Mouse (Mus musculus) testis, postnatal 14 days (tissue): ENCODE data around the gene Apoa2.

Source experiments
- DNase-seq: peaks from one replicate; pipeline ENCODE4 v3.0.0; 2021; ENCODE audit warnings: low spot score

Gene Apoa2

DNA sequence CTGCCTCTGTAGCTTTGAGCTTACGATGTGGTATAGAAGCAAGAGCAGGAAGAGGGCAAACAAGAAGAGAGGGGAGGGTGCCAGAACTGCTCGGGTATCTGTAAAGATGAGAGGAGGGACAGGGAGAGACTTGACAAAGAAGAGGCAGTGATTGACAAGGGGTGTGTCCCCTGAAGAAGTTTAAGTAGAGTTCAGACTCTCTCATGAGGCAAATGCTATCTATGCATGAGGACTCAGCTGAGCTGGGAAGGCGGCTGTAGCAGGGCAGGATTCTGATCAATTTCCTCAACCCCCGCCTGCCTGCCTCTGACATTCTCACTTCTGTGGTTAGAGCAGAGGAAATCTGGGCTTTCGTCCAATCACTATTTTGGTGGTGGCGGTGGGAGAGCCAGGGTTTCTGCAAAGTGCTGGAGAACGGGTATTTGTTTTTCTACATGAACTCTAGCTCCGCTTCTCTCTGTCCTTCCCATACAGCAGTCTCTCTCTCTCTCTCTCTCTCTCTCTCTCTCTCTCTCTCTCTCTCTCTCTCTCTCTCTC is 37.8 kb downstream of the Apoa2 start:
- DNase-seq, result peak; percentile 61

DNA sequence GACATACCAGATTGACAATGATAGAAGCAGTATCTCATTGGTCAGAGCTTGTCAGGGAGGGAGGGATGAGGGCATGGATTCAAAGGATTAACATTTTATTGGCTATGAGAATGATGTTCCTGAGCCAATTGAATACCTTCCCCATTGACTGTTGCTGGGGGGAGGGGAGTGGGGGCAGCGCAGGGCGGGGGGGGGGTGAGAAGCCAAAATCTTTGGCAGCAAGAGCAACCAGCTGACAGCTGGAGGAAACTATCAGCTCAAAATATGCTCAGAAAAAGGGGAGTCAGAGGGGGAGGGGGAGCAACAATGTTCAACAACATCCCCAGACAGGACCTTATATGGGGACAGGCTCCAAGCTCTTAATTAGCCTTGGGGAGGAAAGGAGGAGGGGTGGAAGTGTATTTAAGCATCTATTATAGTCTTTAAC is 38.3 kb downstream of the Apoa2 start:
- DNase-seq, result no peak

DNA sequence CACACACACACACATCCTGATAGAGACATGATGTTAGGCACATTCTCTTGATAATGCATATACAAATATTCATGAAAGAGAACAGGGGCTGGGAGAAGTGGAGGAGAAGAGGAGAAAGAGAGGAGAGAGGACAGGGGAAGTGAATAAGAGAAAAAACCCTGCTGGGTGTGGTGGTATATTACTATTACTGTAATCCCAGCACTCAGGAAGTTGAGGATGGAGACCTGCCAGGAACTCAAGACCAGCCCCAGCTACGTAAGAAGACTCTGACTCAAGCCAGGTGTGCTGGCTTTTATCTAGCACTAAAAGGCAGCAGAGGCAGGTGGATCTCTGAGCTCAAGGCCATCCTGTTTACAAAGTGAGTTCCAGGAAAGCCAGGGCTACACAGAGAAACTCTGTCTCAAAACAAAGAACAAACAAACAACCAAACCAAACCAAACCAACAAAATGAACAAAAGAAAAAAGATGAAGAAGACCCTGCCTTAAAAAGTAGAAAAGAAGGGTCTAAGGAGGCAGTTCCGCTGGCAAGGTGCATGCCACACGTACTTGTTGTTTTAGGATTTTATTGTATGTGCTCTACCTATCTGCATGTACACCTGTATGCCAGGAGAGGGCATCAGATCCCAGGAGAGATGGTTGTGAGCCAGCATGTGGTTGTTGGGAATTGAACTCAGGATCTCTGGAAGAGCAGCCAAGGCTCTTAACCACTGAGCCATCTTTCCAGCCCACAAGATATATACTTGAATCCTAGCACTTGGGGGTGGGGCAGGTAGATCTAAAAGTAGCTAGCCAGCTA is 39.0 kb downstream of the Apoa2 start:
- no peak for DNase-seq

DNA sequence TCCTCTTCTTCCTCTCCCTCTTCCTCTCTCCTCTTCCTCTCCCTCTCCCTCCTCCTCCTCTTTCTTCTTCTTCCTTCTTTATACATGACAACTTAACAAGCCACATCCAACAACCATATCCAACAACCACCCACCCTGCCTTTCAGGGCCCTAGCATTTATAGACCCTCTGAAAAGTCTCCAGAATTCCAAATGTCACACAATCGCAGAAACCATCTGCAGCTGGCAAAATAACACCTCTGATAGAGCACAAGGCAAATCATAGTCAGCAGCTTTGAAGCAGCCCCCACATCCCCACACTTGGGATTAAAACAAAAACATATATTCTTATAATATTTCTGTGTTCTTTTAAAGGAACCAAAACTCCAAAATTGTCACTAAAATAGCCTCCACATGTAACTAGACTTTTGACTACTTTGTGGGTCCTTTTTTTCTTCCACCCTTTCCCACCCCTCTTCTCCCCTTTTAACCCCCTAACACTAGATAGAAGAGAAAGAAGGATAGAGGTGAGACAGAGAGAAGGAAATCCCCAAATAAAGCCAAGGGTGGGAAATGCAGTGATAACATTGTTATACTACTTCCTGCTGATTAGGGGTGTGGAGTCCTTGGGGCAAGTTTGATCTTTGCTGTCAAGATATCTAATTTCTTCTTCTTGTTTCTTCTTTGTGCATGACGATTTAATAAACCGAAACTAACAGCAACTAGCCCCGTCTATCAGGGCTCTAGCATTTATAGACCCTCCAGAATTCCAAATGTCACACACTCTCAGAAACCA is 41.3 kb downstream of the Apoa2 start:
- DNase-seq, result no peak

DNA sequence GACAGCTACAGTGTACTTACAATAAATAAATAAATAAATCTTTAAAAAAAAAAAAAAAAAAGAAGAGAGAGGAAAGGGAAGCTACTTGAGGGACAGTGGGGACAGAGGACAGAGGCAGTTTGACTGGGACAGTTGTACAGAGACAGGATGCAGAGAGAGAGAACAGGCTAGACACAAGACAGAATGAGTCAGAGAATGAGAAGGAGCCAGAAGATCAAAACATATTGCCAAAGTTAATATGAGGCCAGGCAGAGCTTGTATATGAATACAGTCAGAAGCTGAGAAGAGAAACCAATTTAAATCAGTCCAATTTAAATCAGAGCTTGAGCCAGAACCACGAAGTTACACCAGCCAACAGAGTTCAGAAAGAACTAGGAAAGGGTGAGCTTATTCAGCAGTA is 43.5 kb downstream of the Apoa2 start:
- no peak for DNase-seq

DNA sequence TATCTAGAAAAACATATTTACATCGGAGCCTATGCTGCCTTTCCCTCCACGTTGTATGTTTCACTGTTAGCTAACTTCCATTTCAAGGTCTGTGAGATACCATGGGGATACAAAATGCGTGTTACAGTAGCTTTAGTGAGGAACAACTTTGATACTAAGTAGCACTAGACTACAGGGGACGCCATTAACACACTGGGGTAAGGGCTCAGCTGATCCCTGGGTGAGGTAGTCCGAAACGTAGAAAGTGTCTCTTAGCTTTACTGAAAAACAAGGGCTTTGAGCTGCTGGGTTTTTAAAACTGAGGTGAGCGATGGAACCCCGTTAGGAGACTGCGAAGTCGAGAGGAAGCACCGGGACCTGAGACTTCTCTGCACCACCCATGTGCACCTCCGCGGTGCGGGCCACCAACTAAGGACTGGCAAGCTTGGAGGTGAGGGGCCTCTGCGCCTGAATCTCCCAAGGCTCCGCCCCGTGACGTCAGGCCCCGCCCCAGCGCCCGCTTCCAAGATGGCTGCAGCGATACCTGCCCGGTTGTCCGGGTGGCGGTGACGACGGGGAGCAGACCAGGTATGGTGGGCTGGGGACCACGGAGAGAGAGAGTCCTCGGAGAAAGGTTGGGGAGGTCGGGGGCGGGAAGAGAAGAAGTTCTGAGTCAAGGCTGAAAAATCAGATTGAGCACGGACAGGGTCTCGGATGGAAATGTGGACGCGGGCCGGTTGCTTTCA is 45.2 kb downstream of the Apoa2 start, which contains the start of gene B4galt3:
TSS of gene B4galt3 (plus strand) at position 481 of the 725 bp plus-strand sequence.
- peak; percentile 92 for DNase-seq

DNA sequence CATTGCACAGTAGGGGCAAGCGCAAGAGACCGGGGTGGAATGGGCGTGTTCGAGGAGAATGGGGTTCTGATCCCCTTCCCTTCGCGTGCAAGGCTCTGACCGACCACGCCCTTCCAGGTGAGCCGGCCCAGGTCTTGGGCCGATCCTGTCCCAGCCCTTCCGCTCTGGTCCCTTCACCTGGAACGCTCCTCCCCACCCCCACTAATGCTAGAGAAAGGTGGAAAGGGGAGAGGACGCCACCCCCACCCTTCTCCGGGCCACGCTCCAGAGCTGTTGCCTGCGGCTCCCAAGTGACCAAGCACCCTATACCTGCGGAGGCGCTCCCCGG is 45.7 kb downstream of the Apoa2 start:
- peak; percentile 55 for DNase-seq

DNA sequence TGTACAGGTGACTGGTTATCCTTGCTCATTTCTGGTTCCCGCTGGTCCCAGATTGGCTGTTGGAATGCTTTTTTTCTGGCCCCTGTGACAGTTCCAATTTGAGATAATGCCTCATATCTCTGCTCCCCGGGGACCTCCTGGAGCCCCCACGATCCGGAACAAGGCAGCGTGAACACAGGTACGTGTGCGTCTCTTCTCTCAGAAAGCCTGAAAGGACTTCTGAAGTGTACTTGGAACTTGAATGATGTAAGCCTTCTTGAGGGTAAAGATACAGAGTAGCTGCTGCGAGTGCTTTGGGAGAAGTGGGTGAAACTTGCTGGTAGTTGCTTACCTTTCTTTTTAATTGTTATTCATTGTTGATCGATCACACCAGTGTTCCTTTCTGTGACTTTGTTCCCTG is 46.3 kb downstream of the Apoa2 start:
- no peak for DNase-seq

DNA sequence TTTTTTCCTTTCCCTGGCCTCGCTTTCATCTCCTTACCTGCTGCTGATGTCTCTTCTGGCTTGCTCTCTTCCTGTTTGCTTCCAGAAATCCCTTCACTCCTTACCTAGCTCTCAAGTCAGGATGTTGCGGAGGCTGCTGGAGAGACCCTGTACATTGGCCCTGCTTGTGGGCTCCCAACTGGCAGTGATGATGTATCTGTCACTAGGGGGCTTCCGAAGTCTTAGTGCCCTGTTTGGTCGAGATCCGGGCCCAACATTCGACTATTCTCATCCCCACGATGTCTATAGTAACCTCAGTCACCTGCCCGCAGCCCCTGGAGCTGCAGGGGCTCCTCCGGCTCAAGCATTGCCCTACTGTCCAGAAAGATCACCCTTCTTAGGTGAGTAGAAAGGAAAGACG is 46.8 kb downstream of the Apoa2 start:
- no peak for DNase-seq

DNA sequence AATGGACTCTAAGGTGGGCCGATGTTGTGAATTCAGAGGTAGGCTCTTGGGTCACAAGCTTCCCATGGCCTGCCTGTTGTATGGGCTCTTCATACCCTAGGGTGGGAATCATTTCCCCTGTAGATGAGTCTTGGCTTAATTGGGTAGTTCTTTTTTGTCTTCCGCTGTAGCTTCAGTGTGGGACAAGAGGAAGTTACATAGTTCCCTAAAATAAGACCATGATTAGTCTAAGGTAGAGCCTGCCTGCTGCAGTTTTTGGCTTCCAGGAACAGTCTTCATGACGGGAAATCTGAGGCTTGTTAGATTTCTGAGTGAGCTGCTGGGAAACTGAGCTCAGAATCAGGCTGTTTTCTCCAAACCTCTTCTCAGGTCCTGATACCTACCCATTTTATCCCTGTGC is 47.2 kb downstream of the Apoa2 start:
- no peak for DNase-seq

DNA sequence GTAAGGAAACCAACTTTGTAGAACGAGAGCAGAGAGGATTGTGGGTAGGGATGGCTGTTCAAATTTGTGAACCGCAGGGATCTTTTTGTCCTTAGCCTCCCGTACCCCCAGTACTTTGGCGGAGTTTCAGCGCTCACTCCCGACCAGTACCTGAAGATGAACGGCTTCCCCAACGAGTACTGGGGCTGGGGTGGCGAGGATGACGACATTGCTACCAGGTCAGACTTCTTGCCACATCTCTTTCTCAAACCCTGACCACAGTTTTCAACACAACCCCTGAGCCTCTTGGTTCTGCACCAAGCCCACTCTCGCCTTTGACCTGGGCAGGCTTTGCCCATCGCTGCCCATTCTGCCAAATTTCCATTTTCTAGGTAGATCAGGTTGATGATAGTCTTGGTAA is 49.3 kb downstream of the Apoa2 start:
- DNase-seq, result no peak

DNA sequence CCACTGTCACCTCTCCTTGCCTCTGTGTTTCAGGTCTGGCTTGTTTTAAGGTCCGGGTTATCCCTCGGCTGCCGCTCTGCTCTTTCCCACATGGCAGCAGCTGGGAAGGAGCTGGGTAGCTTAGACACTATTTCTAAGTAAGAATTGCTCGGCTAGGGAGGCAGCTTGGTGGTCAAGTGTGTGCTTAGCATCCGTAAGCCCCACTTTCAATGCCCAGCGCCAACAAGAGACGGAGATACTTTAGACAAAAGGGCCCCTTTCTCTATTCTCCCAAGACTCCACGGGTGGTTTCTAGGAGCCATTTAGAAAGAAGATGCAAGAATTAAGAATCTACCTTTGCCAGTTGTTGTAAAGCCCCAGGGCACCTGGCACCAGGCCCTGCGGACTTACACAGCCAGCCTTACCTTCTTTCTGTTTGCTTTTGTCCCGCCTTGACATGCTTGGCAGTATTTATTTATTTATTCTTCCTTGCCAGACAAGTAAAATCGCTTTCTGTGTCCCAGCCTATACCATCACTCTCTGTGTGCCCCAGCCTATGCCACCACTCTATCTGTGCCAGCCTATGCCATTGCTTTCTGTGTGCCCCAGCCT is 50.4 kb downstream of the Apoa2 start:
- no peak for DNase-seq
